Mouse (Mus musculus): ENCODE measurements around the gene Synpr. TPM values are rescaled to one million over a fixed set of nuclear protein-coding genes. Genes with fewer than 3 reads are reported as not detected.

Gene Synpr
- polyA plus RNA-seq, 1 experiment from 2014 or later, result 6.9 TPM

DNA sequence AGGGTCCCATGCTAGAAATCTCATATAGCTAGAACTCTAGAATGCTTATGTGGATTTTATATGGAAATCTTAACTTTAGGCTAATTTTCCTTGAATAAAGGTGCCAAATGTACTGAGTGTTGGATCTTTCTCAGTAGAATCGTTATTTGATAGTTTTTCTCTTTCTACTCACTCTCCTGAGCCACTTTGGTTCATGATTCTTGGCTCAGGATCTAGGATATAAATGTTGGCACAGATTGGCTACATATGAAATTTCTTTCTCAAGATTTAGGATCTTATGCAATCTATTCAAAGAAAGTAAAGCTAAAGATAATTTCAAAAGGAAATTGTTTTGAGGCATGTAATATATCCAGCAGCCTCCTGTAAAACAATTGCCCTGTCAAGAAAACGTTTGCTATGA, 263.2 kb downstream of the Synpr start:
- WGBS, result 48% methylated on average over 2 of the region's 2 CpGs
- Histone ChIP-seq H3K27ac (ENCODE audit: low read length) (no peak overlapping the region), H3K36me3 (ENCODE audit: control insufficient read depth, insufficient read depth, low read length) (no peaks in the 10 kb centered on the region), H3K4me2 (replicated peaks; ENCODE audit: low read depth, low read length) (no peak overlapping the region), H3K27me3 (ENCODE audit: control insufficient read depth, insufficient read depth, low read length) (no peaks in the 10 kb centered on the region), H3K4me1 (ENCODE audit: control insufficient read depth, insufficient read depth, low read length) (no peaks in the 10 kb centered on the region), H3K4me3 (ENCODE audit: low read depth, low read length) (no peak overlapping the region), H3K9me3 (ENCODE audit: control insufficient read depth, low read depth, low read length) (no peaks in the 10 kb centered on the region), H3K9ac (replicated peaks; ENCODE audit: low read depth, low read length) (no peak overlapping the region)
- no peak for ATAC-seq (ENCODE audit: insufficient number of reproducible peaks, insufficient read depth, low FRiP score, low read depth)

DNA sequence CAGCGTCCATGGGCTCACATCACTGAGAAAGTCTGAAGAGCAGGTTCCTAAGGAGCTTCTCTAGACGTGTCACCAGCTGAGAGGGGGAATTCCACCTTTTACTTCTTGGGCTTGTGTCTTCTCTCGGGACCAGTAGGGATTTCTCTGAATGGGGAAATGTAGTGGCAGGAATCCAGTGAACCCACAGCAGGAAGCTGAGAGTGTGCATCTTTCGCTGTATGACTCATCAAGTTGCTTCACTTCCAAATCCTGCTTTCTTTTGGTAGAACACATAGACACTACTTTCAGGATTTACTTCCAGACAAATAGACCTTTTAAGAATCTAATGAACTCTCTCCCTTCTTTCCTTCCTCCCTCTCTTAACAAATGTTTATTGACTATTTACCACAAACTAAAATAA, 266.6 kb downstream of the Synpr start:
- 82% methylated on average over 4 of the region's 4 CpGs for WGBS
- no peak for ATAC-seq (ENCODE audit: insufficient number of reproducible peaks, insufficient read depth, low FRiP score, low read depth)
- Histone ChIP-seq H3K36me3 (ENCODE audit: control insufficient read depth, insufficient read depth, low read length) (no peaks in the 10 kb centered on the region), H3K27ac (ENCODE audit: low read length) (no peak overlapping the region), H3K9me3 (ENCODE audit: control insufficient read depth, low read depth, low read length) (no peaks in the 10 kb centered on the region), H3K9ac (replicated peaks; ENCODE audit: low read depth, low read length) (no peak overlapping the region), H3K4me3 (ENCODE audit: low read depth, low read length) (no peak overlapping the region), H3K4me2 (replicated peaks; ENCODE audit: low read depth, low read length) (no peak overlapping the region), H3K27me3 (ENCODE audit: control insufficient read depth, insufficient read depth, low read length) (no peaks in the 10 kb centered on the region), H3K4me1 (ENCODE audit: control insufficient read depth, insufficient read depth, low read length) (no peaks in the 10 kb centered on the region)

DNA sequence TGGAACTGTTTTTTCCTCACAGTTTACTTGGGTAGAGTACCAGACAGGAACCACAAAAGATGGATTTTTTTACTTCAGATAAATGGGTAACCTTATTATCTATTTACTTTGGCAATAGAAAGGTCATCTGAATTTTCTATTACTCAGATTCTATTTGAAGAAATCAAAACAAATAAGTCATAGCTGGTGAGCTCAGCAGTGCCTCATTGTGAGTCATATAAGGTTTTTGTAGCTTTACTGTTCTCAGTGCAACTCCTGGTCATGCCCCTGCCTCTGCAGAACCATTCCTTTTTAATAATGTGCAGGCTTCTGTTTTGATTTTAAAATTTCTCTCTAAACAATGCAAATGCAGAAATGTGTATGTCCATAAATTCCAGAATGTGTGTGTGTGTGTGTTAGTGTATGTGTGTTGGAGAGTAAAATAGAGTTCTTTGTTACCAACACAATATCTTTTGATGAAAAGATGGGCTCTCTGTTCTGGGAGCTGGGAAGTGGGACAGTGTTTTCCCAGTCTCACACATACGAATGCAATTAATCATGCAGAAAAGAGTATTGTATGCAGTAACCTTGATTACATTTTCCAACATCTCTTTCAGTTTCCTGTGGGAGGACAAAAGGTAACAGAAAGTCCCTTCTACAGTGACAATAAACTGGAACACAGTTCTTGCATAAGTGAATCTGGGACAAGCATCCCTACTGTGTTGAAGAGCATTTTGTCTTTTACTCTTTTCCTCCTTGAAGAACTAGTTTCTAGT, 269.2 kb downstream of the Synpr start:
- H3K27me3 ChIP-seq (ENCODE audit: control insufficient read depth, insufficient read depth, low read length), result no peaks in the 10 kb centered on the region
- no peak overlapping the region for H3K4me3 ChIP-seq (ENCODE audit: low read depth, low read length)
- H3K9me3 ChIP-seq (ENCODE audit: control insufficient read depth, low read depth, low read length), result no peaks in the 10 kb centered on the region
- H3K27ac ChIP-seq (ENCODE audit: low read length), result no peak overlapping the region
- H3K4me1 ChIP-seq (ENCODE audit: control insufficient read depth, insufficient read depth, low read length), result no peaks in the 10 kb centered on the region
- no peak overlapping the region for H3K4me2 ChIP-seq (replicated peaks; ENCODE audit: low read depth, low read length)
- WGBS, result 52% methylated on average over 1 of the region's 1 CpGs
- no peak overlapping the region for H3K9ac ChIP-seq (replicated peaks; ENCODE audit: low read depth, low read length)
- no peaks in the 10 kb centered on the region for H3K36me3 ChIP-seq (ENCODE audit: control insufficient read depth, insufficient read depth, low read length)
- ATAC-seq (ENCODE audit: insufficient number of reproducible peaks, insufficient read depth, low FRiP score, low read depth), result no peak

- WGBS, result 92% methylated on average over 4 of the region's 4 CpGs
- no peak for ATAC-seq (ENCODE audit: insufficient number of reproducible peaks, insufficient read depth, low FRiP score, low read depth)
Measured at GRCm38 (mm10) chr14:13554631-13555030, 270.1 kb downstream of the Synpr start.

GRCm38 (mm10) chr14:13558117-13558516, 273.5 kb downstream of the Synpr start:
- Histone ChIP-seq H3K9me3 (ENCODE audit: control insufficient read depth, low read depth, low read length) (no peaks in the 10 kb centered on the region), H3K4me3 (ENCODE audit: low read depth, low read length) (no peak overlapping the region), H3K36me3 (ENCODE audit: control insufficient read depth, insufficient read depth, low read length) (no peaks in the 10 kb centered on the region), H3K27me3 (ENCODE audit: control insufficient read depth, insufficient read depth, low read length) (no peaks in the 10 kb centered on the region), H3K4me1 (ENCODE audit: control insufficient read depth, insufficient read depth, low read length) (no peaks in the 10 kb centered on the region), H3K4me2 (replicated peaks; ENCODE audit: low read depth, low read length) (no peak overlapping the region), H3K27ac (ENCODE audit: low read length) (no peak overlapping the region), H3K9ac (replicated peaks; ENCODE audit: low read depth, low read length) (no peak overlapping the region)
- no peak for ATAC-seq (ENCODE audit: insufficient number of reproducible peaks, insufficient read depth, low FRiP score, low read depth)
- WGBS, result 84% methylated on average over 2 of the region's 2 CpGs

More at GRCm38 (mm10) chr14:13554631-13555030, 270.1 kb downstream of the Synpr start:
- H3K9me3 ChIP-seq (ENCODE audit: control insufficient read depth, low read depth, low read length), result no peaks in the 10 kb centered on the region
- H3K4me3 ChIP-seq (ENCODE audit: low read depth, low read length), result no peak overlapping the region
- H3K27me3 ChIP-seq (ENCODE audit: control insufficient read depth, insufficient read depth, low read length), result no peaks in the 10 kb centered on the region
- H3K9ac ChIP-seq (replicated peaks; ENCODE audit: low read depth, low read length), result no peak overlapping the region
- H3K36me3 ChIP-seq (ENCODE audit: control insufficient read depth, insufficient read depth, low read length), result no peaks in the 10 kb centered on the region
- no peak overlapping the region for H3K27ac ChIP-seq (ENCODE audit: low read length)
- H3K4me2 ChIP-seq (replicated peaks; ENCODE audit: low read depth, low read length), result no peak overlapping the region
- H3K4me1 ChIP-seq (ENCODE audit: control insufficient read depth, insufficient read depth, low read length), result no peaks in the 10 kb centered on the region

GRCm38 (mm10) chr14:13567250-13567649, 282.7 kb downstream of the Synpr start:
- no peaks in the 10 kb centered on the region for H3K4me1 ChIP-seq (ENCODE audit: control insufficient read depth, insufficient read depth, low read length)
- no peak overlapping the region for H3K27ac ChIP-seq (ENCODE audit: low read length)
- H3K9me3 ChIP-seq (ENCODE audit: control insufficient read depth, low read depth, low read length), result no peaks in the 10 kb centered on the region
- WGBS, result 79% methylated on average over 1 of the region's 1 CpGs
- no peak overlapping the region for H3K4me2 ChIP-seq (replicated peaks; ENCODE audit: low read depth, low read length)
- no peak overlapping the region for H3K4me3 ChIP-seq (ENCODE audit: low read depth, low read length)
- no peak overlapping the region for H3K9ac ChIP-seq (replicated peaks; ENCODE audit: low read depth, low read length)
- H3K27me3 ChIP-seq (ENCODE audit: control insufficient read depth, insufficient read depth, low read length), result no peaks in the 10 kb centered on the region
- no peaks in the 10 kb centered on the region for H3K36me3 ChIP-seq (ENCODE audit: control insufficient read depth, insufficient read depth, low read length)
- ATAC-seq (ENCODE audit: insufficient number of reproducible peaks, insufficient read depth, low FRiP score, low read depth), result no peak

- Histone ChIP-seq H3K4me2 (replicated peaks; ENCODE audit: low read depth, low read length) (no peak overlapping the region), H3K9ac (replicated peaks; ENCODE audit: low read depth, low read length) (no peak overlapping the region), H3K4me1 (ENCODE audit: control insufficient read depth, insufficient read depth, low read length) (peaks cover 4% of the 10 kb centered on the region; the same call in 1 of the 2 replicates), H3K27ac (ENCODE audit: low read length) (no peak overlapping the region), H3K36me3 (ENCODE audit: control insufficient read depth, insufficient read depth, low read length) (no peaks in the 10 kb centered on the region), H3K27me3 (ENCODE audit: control insufficient read depth, insufficient read depth, low read length) (no peaks in the 10 kb centered on the region), H3K4me3 (ENCODE audit: low read depth, low read length) (no peak overlapping the region), H3K9me3 (ENCODE audit: control insufficient read depth, low read depth, low read length) (no peaks in the 10 kb centered on the region)
- no peak for ATAC-seq (ENCODE audit: insufficient number of reproducible peaks, insufficient read depth, low FRiP score, low read depth)
- 74% methylated on average over 2 of the region's 2 CpGs for WGBS
Measured at GRCm38 (mm10) chr14:13567996-13568395, 283.4 kb downstream of the Synpr start.

DNA sequence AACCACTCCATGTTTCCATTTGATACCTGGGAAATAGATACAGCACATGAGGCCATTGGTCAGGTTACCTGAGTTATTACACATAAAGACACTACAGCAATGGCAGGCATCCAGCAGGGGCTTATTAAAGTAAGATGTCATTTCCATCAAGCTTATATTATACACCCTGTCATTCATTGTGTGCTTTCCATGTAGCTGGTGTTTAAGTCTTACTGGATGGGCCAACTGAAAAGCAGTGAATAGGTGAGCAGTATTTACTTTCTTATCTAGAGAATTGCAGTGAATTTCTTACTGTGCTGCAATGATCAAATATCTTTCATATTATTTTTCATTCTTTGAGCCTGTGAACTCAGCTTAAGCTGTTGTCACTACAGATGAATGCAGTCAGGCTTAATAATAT, 287.4 kb downstream of the Synpr start:
- H3K4me3 ChIP-seq (ENCODE audit: low read depth, low read length), result no peak overlapping the region
- H3K36me3 ChIP-seq (ENCODE audit: control insufficient read depth, insufficient read depth, low read length), result no peaks in the 10 kb centered on the region
- peaks cover 4% of the 10 kb centered on the region; the same call in 1 of the 2 replicates for H3K4me1 ChIP-seq (ENCODE audit: control insufficient read depth, insufficient read depth, low read length)
- H3K9ac ChIP-seq (replicated peaks; ENCODE audit: low read depth, low read length), result no peak overlapping the region
- no peaks in the 10 kb centered on the region for H3K27me3 ChIP-seq (ENCODE audit: control insufficient read depth, insufficient read depth, low read length)
- ATAC-seq (ENCODE audit: insufficient number of reproducible peaks, insufficient read depth, low FRiP score, low read depth), result no peak
- H3K27ac ChIP-seq (ENCODE audit: low read length), result no peak overlapping the region
- H3K4me2 ChIP-seq (replicated peaks; ENCODE audit: low read depth, low read length), result no peak overlapping the region
- H3K9me3 ChIP-seq (ENCODE audit: control insufficient read depth, low read depth, low read length), result no peaks in the 10 kb centered on the region

GRCm38 (mm10) chr14:13572530-13572929, 287.9 kb downstream of the Synpr start:
- H3K4me1 ChIP-seq (ENCODE audit: control insufficient read depth, insufficient read depth, low read length), result peaks cover 4% of the 10 kb centered on the region; the same call in 1 of the 2 replicates
- WGBS, result 4% methylated on average over 1 of the region's 1 CpGs
- no peaks in the 10 kb centered on the region for H3K27me3 ChIP-seq (ENCODE audit: control insufficient read depth, insufficient read depth, low read length)
- no peaks in the 10 kb centered on the region for H3K36me3 ChIP-seq (ENCODE audit: control insufficient read depth, insufficient read depth, low read length)
- no peak for ATAC-seq (ENCODE audit: insufficient number of reproducible peaks, insufficient read depth, low FRiP score, low read depth)
- no peak overlapping the region for H3K4me2 ChIP-seq (replicated peaks; ENCODE audit: low read depth, low read length)
- H3K27ac ChIP-seq (ENCODE audit: low read length), result no peak overlapping the region
- H3K9ac ChIP-seq (replicated peaks; ENCODE audit: low read depth, low read length), result no peak overlapping the region
- no peak overlapping the region for H3K4me3 ChIP-seq (ENCODE audit: low read depth, low read length)
- H3K9me3 ChIP-seq (ENCODE audit: control insufficient read depth, low read depth, low read length), result no peaks in the 10 kb centered on the region
